In genomic region chr19:23394597-23394996, GRCm38 (mm10) we compare ENCODE assay signal across 22 mouse cellular contexts. TPM values are rescaled to one million over a fixed set of nuclear protein-coding genes. Genes with fewer than 3 reads are reported as not detected.
"Had no signal": no experiment of that assay in that cellular context is flagged by ENCODE, and none has a peak within 500 bp of the region (broad histone marks: within the 10 kb centered on the region; RNA-seq: fewer than 3 reads in every experiment).

No protein-coding gene starts in this region.

- H3K4me2 ChIP-seq: liver, embryonic 11.5 days; liver, embryonic 13.5 days; liver, embryonic 15.5 days; lung, embryonic 15.5 days; neural tube, embryonic 13.5 days; neural tube, embryonic 15.5 days had no signal

- H3K4me3 ChIP-seq: liver, embryonic 13.5 days; liver, embryonic 15.5 days; lung, embryonic 15.5 days; myocyte; neural tube, embryonic 13.5 days; neural tube, embryonic 15.5 days had no signal

- DNase-seq: liver, embryonic 13.5 days; liver, postnatal 0 days; lung, adult 2 months; lung, postnatal 14 days; lung, postnatal 36 days; retina, postnatal 1 day; right cerebral cortex, adult 18-20 months; right cerebral cortex, postnatal 25 days; right cerebral cortex, postnatal 4 days; spleen, adult 18-20 months; thymus, adult 18-20 months; thymus, postnatal 14 days; thymus, postnatal 36 days had no signal

- H3K27ac ChIP-seq: liver, embryonic 13.5 days; liver, embryonic 15.5 days; lung, embryonic 15.5 days; macrophage; neural tube, embryonic 13.5 days; neural tube, embryonic 15.5 days had no signal

- H3K27me3 ChIP-seq: liver, embryonic 13.5 days; liver, embryonic 15.5 days; lung, embryonic 15.5 days had no signal

- H3K9me3 ChIP-seq: liver, embryonic 13.5 days; liver, embryonic 15.5 days; lung, embryonic 15.5 days; neural tube, embryonic 13.5 days; neural tube, embryonic 15.5 days had no signal

- H3K4me1 ChIP-seq: liver, embryonic 13.5 days; liver, embryonic 15.5 days; neural tube, embryonic 13.5 days; neural tube, embryonic 15.5 days had no signal

- ATAC-seq: liver, postnatal 0 days; lung, postnatal 0 days had no signal

- H3K9ac ChIP-seq: liver, embryonic 13.5 days; liver, embryonic 15.5 days; liver, postnatal 0 days; lung, embryonic 15.5 days; neural tube, embryonic 13.5 days; neural tube, embryonic 15.5 days had no signal

- H3K36me3 ChIP-seq: liver, embryonic 13.5 days; liver, embryonic 15.5 days; lung, embryonic 15.5 days; neural tube, embryonic 13.5 days; neural tube, embryonic 15.5 days had no signal

RNA-seq across cellular contexts. Expression of gene Mamdc2, which starts 53.6 kb away (rescaled TPM):
- total RNA-seq: megakaryocyte-erythroid progenitor cell, adult 5-6 weeks had no signal
